ENCODE assay signal across 16 mouse cellular contexts in the genomic region with DNA sequence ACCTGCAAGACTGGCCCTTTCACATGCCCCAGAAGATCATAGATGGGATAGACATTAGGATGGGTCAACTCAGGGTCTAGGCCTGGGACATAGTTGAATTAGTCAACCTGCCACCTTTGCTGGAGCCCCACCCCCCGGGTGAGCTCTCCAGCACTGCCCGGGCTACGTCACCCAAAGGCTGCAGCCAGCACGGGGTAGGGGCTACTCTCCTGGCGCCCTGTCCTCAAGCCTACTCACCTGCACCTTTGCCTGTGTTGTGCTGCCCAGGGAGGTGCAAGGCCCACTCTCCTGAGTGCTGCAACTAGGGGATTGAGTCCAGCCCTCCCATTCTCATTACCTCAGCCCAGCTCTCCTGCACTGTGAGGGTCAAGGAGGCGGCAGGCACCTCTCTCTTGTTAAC.
"Had no signal": no experiment of that assay in that cellular context is flagged by ENCODE, and none has a peak within 500 bp of the region (broad histone marks: within the 10 kb centered on the region; RNA-seq: fewer than 3 reads in every experiment).

No protein-coding gene starts in this region.

- H3K27me3 ChIP-seq: liver, embryonic 13.5 days; liver, embryonic 15.5 days; megakaryocyte, embryonic 14.5 days; midbrain, embryonic 13.5 days; midbrain, embryonic 15.5 days; neural tube, embryonic 12.5 days had no signal

- H3K4me3 ChIP-seq: liver, embryonic 13.5 days; liver, embryonic 15.5 days; megakaryocyte, embryonic 14.5 days; midbrain, embryonic 13.5 days; midbrain, embryonic 15.5 days; neural tube, embryonic 12.5 days had no signal

- ATAC-seq: liver, postnatal 0 days; midbrain, embryonic 13.5 days; midbrain, embryonic 15.5 days had no signal

- H3K36me3 ChIP-seq: liver, embryonic 13.5 days; liver, embryonic 15.5 days; midbrain, embryonic 13.5 days; midbrain, embryonic 15.5 days had no signal

- H3K4me1 ChIP-seq: liver, embryonic 13.5 days; liver, embryonic 15.5 days; megakaryocyte, embryonic 14.5 days; midbrain, embryonic 13.5 days; midbrain, embryonic 15.5 days; neural tube, embryonic 12.5 days had no signal

- DNase-seq: liver, embryonic 13.5 days; liver, postnatal 0 days; lung, adult 2 months; lung, postnatal 10 days; lung, postnatal 36 days; right cerebral cortex, postnatal 14 days; thymus, adult 2 months; thymus, postnatal 25 days; thymus, postnatal 4 days had no signal

- H3K27ac ChIP-seq: liver, embryonic 13.5 days; liver, embryonic 15.5 days; macrophage; midbrain, embryonic 13.5 days; midbrain, embryonic 15.5 days; neural tube, embryonic 12.5 days had no signal

- H3K9ac ChIP-seq: liver, embryonic 13.5 days; liver, embryonic 15.5 days; liver, postnatal 0 days; midbrain, embryonic 13.5 days; midbrain, embryonic 15.5 days; neural tube, embryonic 12.5 days had no signal

- H3K4me2 ChIP-seq: liver, embryonic 13.5 days; liver, embryonic 15.5 days; midbrain, embryonic 11.5 days; midbrain, embryonic 13.5 days; midbrain, embryonic 15.5 days; neural tube, embryonic 12.5 days had no signal

- H3K9me3 ChIP-seq: liver, embryonic 13.5 days; liver, embryonic 15.5 days; midbrain, embryonic 13.5 days; midbrain, embryonic 15.5 days; neural tube, embryonic 12.5 days had no signal
